Mouse (Mus musculus) C2C12 (cell line): ENCODE results near the gene Rplp2.

Source experiments
- CEBPB ChIP-seq: IDR thresholded peaks from one replicate; pipeline ENCODE4 v1.6.1; 2011; ENCODE audit warnings: low read depth, mild to moderate bottlenecking, control low read depth, moderate library complexity
- CTCF ChIP-seq: IDR thresholded peaks from one replicate; pipeline ENCODE4 v1.5.1; 2011; ENCODE audit not compliant: control insufficient read depth, insufficient read depth, insufficient read length

GRCm38 (mm10) chr7:141429840-141430584 lies 17.2 kb upstream of the Rplp2 start:
- TF ChIP-seq CTCF (no peak), CEBPB (no peak)
